Mouse (Mus musculus): ENCODE data around the gene Odf3. TPM values are rescaled to one million over a fixed set of nuclear protein-coding genes. Genes with fewer than 3 reads are reported as not detected.

The Odf3 gene
- polyA plus RNA-seq, 1 experiment from 2014 or later = 0.13 TPM

DNA sequence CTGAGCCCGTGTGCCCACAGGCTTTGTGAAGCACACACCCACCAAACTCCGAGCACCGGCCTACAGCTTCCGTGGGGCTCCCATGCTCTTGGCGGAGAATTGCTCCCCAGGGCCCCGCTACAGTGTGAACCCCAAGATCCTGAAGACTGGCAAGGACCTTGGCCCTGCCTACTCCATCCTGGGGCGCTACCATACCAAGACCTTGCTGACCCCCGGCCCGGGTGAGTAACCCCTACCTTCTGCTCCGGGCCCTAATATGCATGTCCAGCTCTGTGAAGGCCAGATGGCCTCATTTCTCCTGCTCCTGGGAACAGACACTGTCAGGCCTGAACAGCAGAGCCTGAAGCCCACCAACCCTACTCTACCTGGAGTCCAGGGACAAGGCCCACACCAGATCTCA, 986 bp downstream of the Odf3 start:
- ATAC-seq (ENCODE audit: low FRiP score) = no peak
- H3K27ac ChIP-seq = no peak overlapping the region
- no peak overlapping the region for H3K4me2 ChIP-seq
- H3K9ac ChIP-seq = no peak overlapping the region
- H3K4me3 ChIP-seq (replicated peaks) = no peak overlapping the region
- H3K36me3 ChIP-seq (replicated peaks) = peaks cover 24% of the 10 kb centered on the region
- 0 out of 2 replicates have a peak, but pooled peaks cover 2% of the 10 kb centered on the region for H3K4me1 ChIP-seq
- H3K9me3 ChIP-seq = no peaks in the 10 kb centered on the region
- WGBS = 91% methylated on average over 10 of the region's 10 CpGs
- peaks cover 22% of the 10 kb centered on the region for H3K27me3 ChIP-seq

DNA sequence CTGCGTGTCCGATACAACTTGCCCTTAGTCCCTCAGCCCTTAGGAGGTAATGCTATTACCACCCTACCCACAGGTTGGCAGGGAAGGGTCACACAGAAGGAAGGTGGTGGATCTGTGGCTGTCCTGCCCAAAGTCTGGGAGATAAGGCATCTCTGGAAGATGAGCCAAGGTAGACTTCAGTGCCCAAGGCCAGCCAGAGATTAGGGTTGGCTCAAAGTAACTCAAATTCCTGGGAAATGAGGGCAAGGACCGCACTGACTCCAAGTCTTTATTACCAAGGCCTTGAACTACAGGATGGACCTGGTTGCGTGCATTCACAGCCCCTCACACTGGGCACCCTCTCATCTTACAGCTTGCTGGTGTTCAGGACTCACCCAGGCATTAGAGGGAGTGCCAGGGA, 4.3 kb downstream of the Odf3 start:
- no peak overlapping the region for H3K4me3 ChIP-seq (replicated peaks)
- no peaks in the 10 kb centered on the region for H3K9me3 ChIP-seq
- H3K27me3 ChIP-seq = peaks cover 4% of the 10 kb centered on the region; the same call in 1 of the 2 replicates
- H3K4me2 ChIP-seq = no peak overlapping the region
- no peak for ATAC-seq (ENCODE audit: low FRiP score)
- peaks cover 33% of the 10 kb centered on the region for H3K36me3 ChIP-seq (replicated peaks)
- no peak overlapping the region for H3K9ac ChIP-seq
- WGBS = 94% methylated on average over 4 of the region's 4 CpGs
- peaks cover 10% of the 10 kb centered on the region for H3K4me1 ChIP-seq
- no peak overlapping the region for H3K27ac ChIP-seq

GRCm38 (mm10) chr7:140853386-140853785, 5.8 kb downstream of the Odf3 start:
- Histone ChIP-seq H3K4me1 (peaks cover 20% of the 10 kb centered on the region), H3K4me2 (no peak overlapping the region), H3K9me3 (no peaks in the 10 kb centered on the region), H3K27me3 (no peaks in the 10 kb centered on the region), H3K9ac (no peak overlapping the region), H3K27ac (no peak overlapping the region), H3K4me3 (replicated peaks) (no peak overlapping the region), H3K36me3 (replicated peaks) (peaks cover 33% of the 10 kb centered on the region)
- 94% methylated on average over 9 of the region's 9 CpGs for WGBS
- ATAC-seq (ENCODE audit: low FRiP score) = no peak

DNA sequence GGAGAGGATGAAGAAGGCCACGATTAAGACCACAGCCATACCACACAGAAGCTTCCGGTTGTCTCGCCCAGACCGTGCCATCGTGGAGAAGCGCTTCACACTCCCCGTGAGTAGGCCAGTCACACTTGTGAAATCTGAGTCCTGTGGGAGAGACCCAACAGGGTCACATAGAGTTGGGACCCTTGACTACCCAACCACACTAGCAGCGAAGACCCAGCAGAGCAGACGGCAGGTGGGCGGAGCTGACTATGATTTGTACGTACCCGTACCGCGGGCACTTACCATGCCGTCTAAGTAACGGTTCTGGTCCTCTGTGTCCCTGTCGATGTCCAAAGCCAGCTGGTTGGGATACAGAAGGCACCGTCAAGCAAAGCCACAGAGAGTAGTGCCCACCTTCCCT, 6.9 kb downstream of the Odf3 start:
- Histone ChIP-seq H3K36me3 (replicated peaks) (peaks cover 43% of the 10 kb centered on the region), H3K4me3 (replicated peaks) (no peak overlapping the region), H3K4me1 (peaks cover 28% of the 10 kb centered on the region), H3K4me2 (no peak overlapping the region), H3K27ac (no peak overlapping the region), H3K9me3 (no peaks in the 10 kb centered on the region), H3K27me3 (no peaks in the 10 kb centered on the region), H3K9ac (no peak overlapping the region)
- ATAC-seq (ENCODE audit: low FRiP score) = no peak
- WGBS = 96% methylated on average over 18 of the region's 18 CpGs

DNA sequence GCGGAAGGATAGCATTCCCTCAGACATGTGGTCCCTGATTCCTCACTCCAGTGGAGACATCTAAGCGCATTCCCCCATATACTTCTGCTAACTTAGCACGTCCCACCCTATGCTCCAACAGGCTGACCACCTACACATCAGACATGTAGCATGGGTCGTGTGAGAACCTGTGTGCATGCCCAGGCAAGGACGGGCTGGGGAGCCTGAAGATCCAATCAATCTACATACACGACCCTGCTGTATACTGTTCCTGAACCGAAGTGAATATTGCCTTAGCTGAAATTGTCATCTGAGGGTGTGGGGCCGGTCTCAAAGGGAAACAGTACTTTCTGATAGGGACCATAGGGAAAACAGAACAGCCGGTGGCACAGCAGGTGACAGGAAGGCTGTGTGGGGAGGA, 7.6 kb downstream of the Odf3 start:
- peak overlapping the region; percentile 90 for H3K9ac ChIP-seq
- 77% methylated on average over 9 of the region's 9 CpGs for WGBS
- peak overlapping the region; percentile 78 for H3K4me3 ChIP-seq (replicated peaks)
- peaks cover 32% of the 10 kb centered on the region for H3K4me1 ChIP-seq
- H3K27ac ChIP-seq = no peak overlapping the region
- H3K9me3 ChIP-seq = no peaks in the 10 kb centered on the region
- peaks cover 50% of the 10 kb centered on the region for H3K36me3 ChIP-seq (replicated peaks)
- peak overlapping the region; percentile 97 for H3K4me2 ChIP-seq
- H3K27me3 ChIP-seq = no peaks in the 10 kb centered on the region
- ATAC-seq (ENCODE audit: low FRiP score) = no peak

DNA sequence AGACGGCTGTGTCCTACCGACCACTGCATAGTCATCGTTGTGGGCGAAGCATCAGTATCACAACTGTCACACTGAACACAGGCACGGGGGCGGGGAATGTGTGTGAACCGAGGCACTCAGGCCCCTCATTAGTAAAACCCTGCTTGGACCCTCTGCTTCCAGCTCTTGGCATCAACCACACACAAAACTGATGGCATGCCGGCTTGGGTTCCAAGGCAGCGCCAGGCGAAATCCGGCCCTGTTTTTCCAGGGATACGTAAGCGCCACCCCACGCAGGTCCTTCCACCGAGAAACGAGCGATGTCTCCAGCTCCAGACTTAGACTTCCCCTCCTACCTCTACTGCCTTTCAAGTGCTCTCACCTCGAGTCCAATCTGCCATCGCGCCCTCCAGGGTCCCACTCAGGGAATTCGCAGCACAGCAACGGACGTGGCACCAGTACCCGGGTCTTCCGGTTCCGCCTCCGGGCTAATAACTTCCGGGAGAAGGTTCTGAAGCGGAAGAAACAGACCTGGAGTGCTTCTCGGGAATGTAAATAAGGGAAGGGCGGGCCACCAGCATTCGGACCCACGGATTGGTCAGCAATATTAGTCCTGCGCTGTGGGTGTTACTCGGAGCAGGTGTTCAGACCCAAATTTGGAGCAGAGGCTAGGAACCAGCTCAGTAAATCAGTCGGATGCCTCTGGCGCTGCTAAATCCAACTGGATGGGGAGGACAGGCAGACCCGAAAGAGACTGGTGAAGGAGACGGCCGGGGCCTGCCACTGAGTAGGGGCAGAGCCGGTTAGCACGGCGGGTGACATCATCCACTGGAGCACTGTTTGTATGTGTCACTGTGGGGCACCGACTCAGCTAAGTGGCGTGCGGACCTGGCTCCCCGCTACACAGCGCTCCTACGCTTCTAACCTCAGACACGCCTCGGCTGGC, 8.5 kb downstream of the Odf3 start, which contains the start of gene Gm45785:
Gm45785 (minus strand) TSS at position 472 of the 925 bp plus-strand sequence.
- peaks cover 32% of the 10 kb centered on the region for H3K4me1 ChIP-seq
- no peaks in the 10 kb centered on the region for H3K27me3 ChIP-seq
- peaks cover 59% of the 10 kb centered on the region for H3K36me3 ChIP-seq (replicated peaks)
- peak within 1 kb of the TSS; percentile 89 for H3K27ac ChIP-seq
- H3K4me3 ChIP-seq (replicated peaks) = peak within 1 kb of the TSS; percentile 78
- ATAC-seq (ENCODE audit: low FRiP score) = peak; percentile 79
- peak within 1 kb of the TSS; percentile 90 for H3K9ac ChIP-seq
- WGBS = 1% methylated on average over 51 of the region's 51 CpGs
- H3K4me2 ChIP-seq = peak within 1 kb of the TSS; percentile 97
- no peaks in the 10 kb centered on the region for H3K9me3 ChIP-seq

- peak within 1 kb of the TSS; percentile 78 for H3K4me3 ChIP-seq (replicated peaks)
- H3K9me3 ChIP-seq = no peaks in the 10 kb centered on the region
- peak within 1 kb of the TSS; percentile 89 for H3K27ac ChIP-seq
- WGBS = under 1% methylated on average over 50 of the region's 50 CpGs
- peaks cover 60% of the 10 kb centered on the region for H3K36me3 ChIP-seq (replicated peaks)
- peak within 1 kb of the TSS; percentile 97 for H3K4me2 ChIP-seq
- ATAC-seq (ENCODE audit: low FRiP score) = peak; percentile 86
- H3K4me1 ChIP-seq = peaks cover 32% of the 10 kb centered on the region
- H3K9ac ChIP-seq = peak within 1 kb of the TSS; percentile 90
- H3K27me3 ChIP-seq = no peaks in the 10 kb centered on the region
Observed at GRCm38 (mm10) chr7:140856785-140857549, 9.4 kb downstream of the Odf3 start, which contains the start of gene Ric8a. TSS of gene Ric8a (plus strand) at chr7:140856957.

GRCm38 (mm10) chr7:140857550-140858505, 10.2 kb downstream of the Odf3 start, which contains the start of gene Bet1l:
TSS of gene Bet1l (minus strand) at chr7:140857577.
- H3K4me1 ChIP-seq = peaks cover 32% of the 10 kb centered on the region
- H3K9ac ChIP-seq = peak within 1 kb of the TSS; percentile 90
- peak within 1 kb of the TSS; percentile 97 for H3K4me2 ChIP-seq
- no peaks in the 10 kb centered on the region for H3K9me3 ChIP-seq
- H3K36me3 ChIP-seq (replicated peaks) = peaks cover 60% of the 10 kb centered on the region
- no peaks in the 10 kb centered on the region for H3K27me3 ChIP-seq
- H3K27ac ChIP-seq = peak within 1 kb of the TSS; percentile 89
- 39% methylated on average over 40 of the region's 40 CpGs for WGBS
- peak; percentile 57 for ATAC-seq (ENCODE audit: low FRiP score)
- peak within 1 kb of the TSS; percentile 78 for H3K4me3 ChIP-seq (replicated peaks)

GRCm38 (mm10) chr7:140858746-140859145, 11.1 kb downstream of the Odf3 start:
- 94% methylated on average over 8 of the region's 8 CpGs for whole genome bisulfite sequencing
- H3K9ac ChIP-seq = no peak overlapping the region
- ATAC-seq (ENCODE audit: low FRiP score) = no peak
- peak overlapping the region; percentile 97 for H3K4me2 ChIP-seq
- H3K9me3 ChIP-seq = no peaks in the 10 kb centered on the region
- H3K4me1 ChIP-seq = peaks cover 32% of the 10 kb centered on the region
- peaks cover 60% of the 10 kb centered on the region for H3K36me3 ChIP-seq (replicated peaks)
- H3K27ac ChIP-seq = no peak overlapping the region
- H3K27me3 ChIP-seq = no peaks in the 10 kb centered on the region
- 0 out of 2 replicates have a peak overlapping the region, but pooled peaks have one; percentile 78 for H3K4me3 ChIP-seq (replicated peaks)

GRCm38 (mm10) chr7:140859997-140860396, 12.4 kb downstream of the Odf3 start:
- Histone ChIP-seq H3K4me2 (no peak overlapping the region), H3K27ac (no peak overlapping the region), H3K4me3 (replicated peaks) (no peak overlapping the region), H3K36me3 (replicated peaks) (peaks cover 62% of the 10 kb centered on the region), H3K27me3 (no peaks in the 10 kb centered on the region), H3K4me1 (peaks cover 29% of the 10 kb centered on the region), H3K9ac (no peak overlapping the region), H3K9me3 (no peaks in the 10 kb centered on the region)
- ATAC-seq (ENCODE audit: low FRiP score) = no peak
- WGBS = 81% methylated on average over 6 of the region's 6 CpGs

- Histone ChIP-seq H3K27ac (no peak overlapping the region), H3K36me3 (replicated peaks) (peaks cover 63% of the 10 kb centered on the region), H3K9me3 (no peaks in the 10 kb centered on the region), H3K4me3 (replicated peaks) (no peak overlapping the region), H3K4me2 (no peak overlapping the region), H3K4me1 (peaks cover 22% of the 10 kb centered on the region), H3K27me3 (no peaks in the 10 kb centered on the region), H3K9ac (no peak overlapping the region)
- no peak for ATAC-seq (ENCODE audit: low FRiP score)
- WGBS = 94% methylated on average over 5 of the region's 5 CpGs
Observed at GRCm38 (mm10) chr7:140860728-140861127, 13.1 kb downstream of the Odf3 start.
